8 mouse cellular contexts compared by ENCODE assay signal in the genomic region with DNA sequence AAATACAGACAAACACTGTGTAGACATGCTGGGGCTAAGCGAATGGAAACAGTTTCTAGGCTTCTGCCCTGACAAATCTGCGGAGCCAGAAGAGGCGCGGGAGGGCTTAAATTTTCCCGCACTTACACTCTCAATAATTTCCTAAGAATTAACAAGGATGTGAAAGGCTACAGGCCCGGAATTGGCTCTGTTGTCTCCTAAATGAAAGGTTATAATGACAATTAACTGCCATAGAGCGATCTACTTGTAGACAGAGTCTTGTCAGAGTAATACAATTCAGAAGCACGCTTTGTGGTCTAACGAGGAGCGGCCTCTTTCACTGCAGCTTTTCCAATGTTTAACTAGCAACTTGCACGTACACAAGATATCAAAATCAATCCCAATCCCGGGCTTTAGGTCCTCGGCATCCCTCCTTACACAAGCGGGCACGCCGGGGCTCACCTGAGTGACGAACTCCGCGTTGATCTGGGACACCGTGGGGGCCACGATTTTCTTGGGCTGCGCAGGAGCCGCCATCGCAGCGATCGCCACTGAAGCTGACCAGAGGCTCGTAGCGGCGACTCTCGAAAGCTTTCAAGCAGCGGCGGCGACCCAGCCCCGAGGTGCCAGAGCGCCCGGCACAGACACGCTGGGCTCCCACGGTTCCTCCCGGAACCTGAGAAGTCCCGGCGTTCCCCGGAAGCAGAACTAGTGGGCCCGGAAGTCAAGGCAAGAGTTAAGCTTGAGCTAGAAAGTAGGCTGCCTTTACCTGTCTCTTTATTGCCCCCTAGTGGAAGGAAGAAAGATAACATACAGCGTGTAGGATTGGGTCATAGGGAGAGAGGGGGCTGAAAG. TPM values are rescaled to one million over a fixed set of nuclear protein-coding genes. Genes with fewer than 3 reads are reported as not detected.
DNase-seq lines count a peak whose midpoint lies in the region; ATAC-seq and TF ChIP-seq lines count a peak whose summit lies in the region.

No protein-coding gene starts in this region.

- H3K9ac ChIP-seq in embryonic facial prominence, embryonic 13.5 days = peak overlapping the region; percentile 90
- H3K9ac ChIP-seq in limb, embryonic 12.5 days (replicated peaks) = peak overlapping the region; percentile 87
- H3K9ac ChIP-seq in midbrain, embryonic 15.5 days = peak overlapping the region; percentile 72

- peak overlapping the region; percentile 90 for H3K4me2 ChIP-seq in embryonic facial prominence, embryonic 13.5 days
- H3K4me2 ChIP-seq in limb, embryonic 12.5 days = peak overlapping the region; percentile 84
- H3K4me2 ChIP-seq in midbrain, embryonic 15.5 days = peak overlapping the region; percentile 88

- ATAC-seq in embryonic facial prominence, embryonic 13.5 days (ENCODE audit: insufficient number of reproducible peaks, insufficient read depth, low FRiP score, low TSS enrichment, low read depth) = peak; percentile 86
- peak; percentile 92 for ATAC-seq in limb, embryonic 12.5 days (ENCODE audit: insufficient number of reproducible peaks, insufficient read depth, low FRiP score, low TSS enrichment, low read depth)
- ATAC-seq in midbrain, embryonic 15.5 days (replicated peaks) = peak; percentile 98

- no peaks in the 10 kb centered on the region for H3K9me3 ChIP-seq in embryonic facial prominence, embryonic 13.5 days
- no peaks in the 10 kb centered on the region for H3K9me3 ChIP-seq in limb, embryonic 12.5 days
- no peaks in the 10 kb centered on the region for H3K9me3 ChIP-seq in midbrain, embryonic 15.5 days

- peaks cover 10% of the 10 kb centered on the region for H3K4me1 ChIP-seq in embryonic facial prominence, embryonic 13.5 days
- peaks cover 7% of the 10 kb centered on the region; the same call in 1 of the 2 replicates for H3K4me1 ChIP-seq in kidney, adult 2 months (ENCODE audit: control insufficient read depth, insufficient read depth, low read length)
- peaks cover 9% of the 10 kb centered on the region for H3K4me1 ChIP-seq in limb, embryonic 12.5 days (replicated peaks)
- peaks cover 12% of the 10 kb centered on the region for H3K4me1 ChIP-seq in midbrain, embryonic 15.5 days
- peaks cover 6% of the 10 kb centered on the region; the same call in 1 of the 2 replicates for H3K4me1 ChIP-seq in spleen, adult 2 months (ENCODE audit: control insufficient read depth, insufficient read depth, insufficient read length)

- TF ChIP-seq POLR2A in kidney, adult 2 months (IDR thresholded peaks at IDR 0.05; ENCODE audit: low read depth, low read length) = no peak
- peak; percentile 76 for TF ChIP-seq POLR2A in spleen, adult 2 months (IDR thresholded peaks at IDR 0.05; ENCODE audit: low read depth, low read length)

- TF ChIP-seq CTCF in kidney, adult 2 months (conservative IDR thresholded peaks at IDR 0.05; ENCODE audit: insufficient read depth, insufficient read length, low read depth, low read length) = peak; percentile 46
- TF ChIP-seq CTCF in spleen, adult 2 months (IDR thresholded peaks at IDR 0.05; ENCODE audit: extremely low read depth, insufficient read depth, insufficient read length, insufficient replicate concordance) = peak; percentile 28; the same call in 1 of the 2 replicates

- peaks cover 13% of the 10 kb centered on the region for H3K36me3 ChIP-seq in embryonic facial prominence, embryonic 13.5 days
- no peaks in the 10 kb centered on the region for H3K36me3 ChIP-seq in kidney, adult 2 months (ENCODE audit: control insufficient read depth, insufficient read depth, low read length)
- H3K36me3 ChIP-seq in limb, embryonic 12.5 days = peaks cover 21% of the 10 kb centered on the region
- no peaks in the 10 kb centered on the region for H3K36me3 ChIP-seq in midbrain, embryonic 15.5 days (replicated peaks)
- peaks cover 9% of the 10 kb centered on the region for H3K36me3 ChIP-seq in spleen, adult 2 months (ENCODE audit: control insufficient read depth, insufficient read depth, low read length)

- no peak overlapping the region for H3K27ac ChIP-seq in embryonic facial prominence, embryonic 13.5 days
- H3K27ac ChIP-seq in kidney, adult 2 months (ENCODE audit: insufficient read depth, low read depth, low read length) = no peak overlapping the region
- H3K27ac ChIP-seq in limb, embryonic 12.5 days = 0 out of 2 replicates have a peak overlapping the region, but pooled peaks have one; percentile 35
- H3K27ac ChIP-seq in midbrain, embryonic 15.5 days = peak overlapping the region; percentile 3; the same call in 1 of the 2 replicates
- 0 out of 2 replicates have a peak overlapping the region, but pooled peaks have one; percentile 6 for H3K27ac ChIP-seq in spleen, adult 2 months (ENCODE audit: insufficient read depth, low read length)

- H3K4me3 ChIP-seq in embryonic facial prominence, embryonic 13.5 days = peak overlapping the region; percentile 89
- H3K4me3 ChIP-seq in kidney, adult 2 months (ENCODE audit: insufficient read depth, low read depth, low read length) = peak overlapping the region; percentile 81
- peak overlapping the region; percentile 90 for H3K4me3 ChIP-seq in limb, embryonic 12.5 days (replicated peaks)
- peak overlapping the region; percentile 78 for H3K4me3 ChIP-seq in midbrain, embryonic 15.5 days
- peak overlapping the region; percentile 82 for H3K4me3 ChIP-seq in spleen, adult 2 months (ENCODE audit: extremely low read depth, insufficient read depth, insufficient read length)

- peak; percentile 95 for DNase-seq in 3T3-L1 (ENCODE audit: low read depth, low spot score)
- peak; percentile 85 to 87 for DNase-seq in adrenal gland, postnatal 36 days
- peak; percentile 87 to 91 for DNase-seq in heart, adult 18-20 months
- DNase-seq in kidney, adult 2 months = peak; percentile 91
- peak; percentile 72 to 77 for DNase-seq in spleen, adult 2 months (ENCODE audit: low read depth in 1 of 2, low spot score in 2 of 2)

- H3K27me3 ChIP-seq in embryonic facial prominence, embryonic 13.5 days = no peaks in the 10 kb centered on the region
- no peaks in the 10 kb centered on the region for H3K27me3 ChIP-seq in kidney, adult 2 months (replicated peaks; ENCODE audit: control insufficient read depth, insufficient read depth, low read length)
- no peaks in the 10 kb centered on the region; the same call in 1 of the 2 replicates for H3K27me3 ChIP-seq in limb, embryonic 12.5 days
- no peaks in the 10 kb centered on the region for H3K27me3 ChIP-seq in midbrain, embryonic 15.5 days (replicated peaks)
- H3K27me3 ChIP-seq in spleen, adult 2 months (ENCODE audit: control insufficient read depth, insufficient read depth, low read length) = no peaks in the 10 kb centered on the region

- under 1% methylated on average over 44 of the region's 44 CpGs for WGBS in embryonic facial prominence, embryonic 13.5 days
- WGBS in kidney, adult 2 months = under 1% methylated on average over 44 of the region's 44 CpGs
- WGBS in limb, embryonic 12.5 days = 1% methylated on average over 44 of the region's 44 CpGs
- under 1% methylated on average over 44 of the region's 44 CpGs for WGBS in midbrain, embryonic 15.5 days
- WGBS in spleen, adult 2 months = under 1% methylated on average over 44 of the region's 44 CpGs

RNA-seq across cellular contexts. Expression of a gene that starts 12.0 kb away (rescaled TPM):
- total RNA-seq in adrenal gland, postnatal 36 days (2021) = 10 to 100 TPM; 35.8 to 40.0 TPM
- 47.0 and 48.1 TPM in 2 replicates for polyA plus RNA-seq in embryonic facial prominence, embryonic 13.5 days (2015; fragmentation: Nextera tagmentation; extraction: Ambion mirVana)
- 10 to 100 TPM; 17.2 to 20.5 TPM for total RNA-seq in heart, adult 18-20 months (2021)
- polyA plus RNA-seq in kidney, adult 2 months (2012; rRNA removed) = 17.7 TPM in 2 replicates
- polyA plus RNA-seq in limb, embryonic 12.5 days (2016; fragmentation: Nextera tagmentation; extraction: Ambion mirVana) = 54.6 and 54.9 TPM in 2 replicates
- polyA plus RNA-seq in midbrain, embryonic 15.5 days (2015; fragmentation: Nextera tagmentation; extraction: Ambion mirVana) = 35.5 and 36.0 TPM in 2 replicates
- 16.0 and 17.4 TPM in 2 replicates for polyA plus RNA-seq in spleen, adult 2 months (2012; rRNA removed)

RNA-seq across cellular contexts. Expression of a gene that starts 26.4 kb away (rescaled TPM):
- total RNA-seq in adrenal gland, postnatal 36 days (2021) = 10 to 100 TPM in 1 of 2 experiments, 1 to 10 TPM in 1; 9.8 to 10.1 TPM
- 3.9 and 5.9 TPM in 2 replicates for polyA plus RNA-seq in embryonic facial prominence, embryonic 13.5 days (2015; fragmentation: Nextera tagmentation; extraction: Ambion mirVana)
- 10 to 100 TPM; 16.6 to 20.0 TPM for total RNA-seq in heart, adult 18-20 months (2021)
- 1.3 and 1.9 TPM in 2 replicates for polyA plus RNA-seq in kidney, adult 2 months (2012; rRNA removed)
- 3.6 and 3.9 TPM in 2 replicates for polyA plus RNA-seq in limb, embryonic 12.5 days (2016; fragmentation: Nextera tagmentation; extraction: Ambion mirVana)
- polyA plus RNA-seq in midbrain, embryonic 15.5 days (2015; fragmentation: Nextera tagmentation; extraction: Ambion mirVana) = 5.3 and 5.4 TPM in 2 replicates
- polyA plus RNA-seq in spleen, adult 2 months (2012; rRNA removed) = 0.63 and 0.88 TPM in 2 replicates

Comparison
In these comparisons a context has a peak if more than half of its experiments do, and no peak if none do; other contexts are left out.
1. H3K27ac ChIP-seq: peak in limb, embryonic 12.5 days (single experiment), midbrain, embryonic 15.5 days (single experiment) and spleen, adult 2 months (single experiment); none in embryonic facial prominence, embryonic 13.5 days (single experiment) and kidney, adult 2 months (single experiment).
2. Peak in every context shown above with its lines, with median percentiles within 50 percentile points of each other: DNase-seq, ATAC-seq, H3K4me2 ChIP-seq, H3K4me3 ChIP-seq and H3K9ac ChIP-seq.